Mouse (Mus musculus): ENCODE measurements around the gene Kmt5b.

GRCm38 (mm10) chr19:3768697-3769383, 1.6 kb downstream of the Kmt5b start:
- no peak for TF ChIP-seq MAFK (IDR thresholded peaks at IDR 0.05; ENCODE audit: insufficient read depth, low read depth, low read length)
- TF ChIP-seq CHD2 (IDR thresholded peaks at IDR 0.05; ENCODE audit: low read depth, low read length), result no peak
